15 mouse cellular contexts compared by ENCODE assay signal in the genomic region with DNA sequence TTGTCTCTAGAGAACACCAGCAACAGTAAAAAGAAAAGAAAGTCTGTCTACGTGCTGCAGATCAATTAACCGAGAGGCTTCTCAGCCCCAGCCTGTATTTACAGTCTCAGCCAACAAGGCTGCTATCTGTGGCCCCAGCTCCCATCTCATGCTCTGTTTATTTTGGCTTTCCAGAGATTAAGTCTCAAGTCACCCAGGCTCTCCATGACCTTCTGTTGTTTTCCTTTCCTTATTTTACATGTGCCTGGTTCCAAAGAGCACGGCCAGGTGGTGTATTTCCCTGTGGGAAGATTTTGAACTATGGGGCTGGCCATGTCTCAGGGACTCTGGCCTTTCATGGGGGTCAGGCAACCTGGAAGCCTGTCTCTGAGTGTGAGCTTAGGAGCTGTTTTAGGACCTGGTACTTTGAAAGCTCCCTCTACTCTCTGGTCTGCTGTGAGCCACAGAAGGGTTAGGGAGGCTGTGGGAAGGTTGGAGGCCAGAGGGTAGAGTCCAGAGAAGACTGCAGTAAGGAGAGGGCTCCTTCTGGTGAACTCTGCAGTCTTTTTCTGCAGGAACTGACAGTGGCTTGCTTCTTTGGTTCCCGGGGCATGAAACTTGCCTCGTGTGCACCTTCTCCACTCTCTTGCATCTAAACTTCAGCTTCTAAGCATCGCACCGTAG. TPM values are rescaled to one million over a fixed set of nuclear protein-coding genes. Genes with fewer than 3 reads are reported as not detected.
DNase-seq lines count a peak whose midpoint lies in the region; ATAC-seq and TF ChIP-seq lines count a peak whose summit lies in the region.
"Had no signal": no experiment of that assay in that cellular context is flagged by ENCODE, and none has a peak within 500 bp of the region (broad histone marks: within the 10 kb centered on the region; RNA-seq: fewer than 3 reads in every experiment).

No protein-coding gene starts in this region.

- TF ChIP-seq POLR2A in kidney, adult 2 months (IDR thresholded peaks at IDR 0.05; ENCODE audit: low read depth, low read length): no peak

- H3K36me3 ChIP-seq in kidney, adult 2 months (ENCODE audit: control insufficient read depth, insufficient read depth, low read length): no peaks in the 10 kb centered on the region
- H3K36me3 ChIP-seq in embryonic facial prominence, embryonic 10.5 days (replicated peaks): no peaks in the 10 kb centered on the region
- H3K36me3 ChIP-seq: neural tube, embryonic 12.5 days had no signal

- 54% methylated on average over 7 of the region's 7 CpGs for WGBS in kidney, adult 2 months
- WGBS in embryonic facial prominence, embryonic 10.5 days: 70% methylated on average over 7 of the region's 7 CpGs

- DNase-seq in kidney, adult 2 months: peak; percentile 16
- no peak for DNase-seq in kidney, postnatal 10 days
- DNase-seq in embryonic facial prominence, embryonic 10.5 days (ENCODE audit: low spot score): no peak
- peak; percentile 66 for DNase-seq in fibroblast of lung, adult 2 months (ENCODE audit: low read depth)
- no peak for DNase-seq in cerebellum, adult 11-12 months
- no peak for DNase-seq in layer of hippocampus, adult 8-10 months (ENCODE audit: low spot score in 2 of 2)
- DNase-seq: adrenal gland, postnatal 25 days; gastrocnemius, postnatal 10 days; left cerebral cortex, postnatal 4 days; lung, adult 18-20 months had no signal

- 0 out of 2 replicates have a peak, but pooled peaks cover 3% of the 10 kb centered on the region for H3K4me1 ChIP-seq in kidney, adult 2 months (ENCODE audit: control insufficient read depth, insufficient read depth, low read length)
- peaks cover 22% of the 10 kb centered on the region for H3K4me1 ChIP-seq in embryonic facial prominence, embryonic 10.5 days
- H3K4me1 ChIP-seq: neural tube, embryonic 12.5 days had no signal

- H3K27ac ChIP-seq in kidney, adult 2 months (ENCODE audit: insufficient read depth, low read depth, low read length): no peak overlapping the region
- H3K27ac ChIP-seq in embryonic facial prominence, embryonic 10.5 days (replicated peaks): peak overlapping the region; percentile 30; the same call in 1 of the 2 replicates
- H3K27ac ChIP-seq: forebrain, embryonic 13.5 days; neural tube, embryonic 12.5 days had no signal

- 0 out of 2 replicates have a peak, but pooled peaks have one; percentile 33 for ATAC-seq in megakaryocyte-erythroid progenitor cell, adult 5-6 weeks (replicated peaks; ENCODE audit: low FRiP score, low TSS enrichment, poor library complexity, severe bottlenecking)
- ATAC-seq: CD4-positive, CD25-positive, alpha-beta regulatory T cell, adult 4 months; forebrain, embryonic 13.5 days had no signal

- no peak for TF ChIP-seq CTCF in kidney, adult 2 months (conservative IDR thresholded peaks at IDR 0.05; ENCODE audit: insufficient read depth, insufficient read length, low read depth, low read length)

- H3K9me3 ChIP-seq in embryonic facial prominence, embryonic 10.5 days: no peaks in the 10 kb centered on the region
- H3K9me3 ChIP-seq: forebrain, embryonic 13.5 days; neural tube, embryonic 12.5 days had no signal

- no peak overlapping the region for H3K4me3 ChIP-seq in kidney, adult 2 months (ENCODE audit: insufficient read depth, low read depth, low read length)
- H3K4me3 ChIP-seq in embryonic facial prominence, embryonic 10.5 days: no peak overlapping the region
- H3K4me3 ChIP-seq: forebrain, embryonic 13.5 days; neural tube, embryonic 12.5 days had no signal

- H3K27me3 ChIP-seq in kidney, adult 2 months (replicated peaks; ENCODE audit: control insufficient read depth, insufficient read depth, low read length): no peaks in the 10 kb centered on the region
- no peaks in the 10 kb centered on the region for H3K27me3 ChIP-seq in embryonic facial prominence, embryonic 10.5 days (replicated peaks; ENCODE audit: low read depth, poor library complexity, severe bottlenecking)
- H3K27me3 ChIP-seq: forebrain, embryonic 13.5 days; neural tube, embryonic 12.5 days had no signal

RNA-seq across cellular contexts. Expression of gene Rnf141, which starts 7.4 kb away (rescaled TPM):
- polyA plus RNA-seq in kidney, adult 2 months (2012; rRNA removed): 11.4 and 19.3 TPM in 2 replicates
- 21.5 and 22.3 TPM in 2 replicates for polyA plus RNA-seq in embryonic facial prominence, embryonic 10.5 days (2016; fragmentation: Nextera tagmentation; extraction: Ambion mirVana)
- 42.5 and 67.4 TPM in 2 replicates for total RNA-seq in megakaryocyte-erythroid progenitor cell, adult 5-6 weeks (2014; fragmentation: Nextera tagmentation)
- total RNA-seq in megakaryocyte-erythroid progenitor cell, adult 5-6 weeks (2017): 37.1 and 54.9 TPM in 2 replicates
- 10 to 100 TPM; 72.8 to 92.5 (median 82.8) TPM for total RNA-seq in layer of hippocampus, adult 8-10 months (2022)

RNA-seq across cellular contexts. Expression of gene Lyve1, which starts 11.4 kb away (rescaled TPM):
- polyA plus RNA-seq in kidney, adult 2 months (2012; rRNA removed): 2.0 and 6.6 TPM in 2 replicates
- polyA plus RNA-seq in embryonic facial prominence, embryonic 10.5 days (2016; fragmentation: Nextera tagmentation; extraction: Ambion mirVana): 0.36 and 0.41 TPM in 2 replicates
- not detected in 2 replicates for total RNA-seq in megakaryocyte-erythroid progenitor cell, adult 5-6 weeks (2014; fragmentation: Nextera tagmentation)
- total RNA-seq in megakaryocyte-erythroid progenitor cell, adult 5-6 weeks (2017): not detected in 2 replicates
- total RNA-seq in layer of hippocampus, adult 8-10 months (2022): 1 to 10 TPM in 3 of 4 experiments, under 1 TPM in 1; 0.99 to 2.2 (median 1.6) TPM
- total RNA-seq: common myeloid progenitor, adult 5-6 weeks had no signal
- polyA plus RNA-seq: CD4-positive, CD25-positive, alpha-beta regulatory T cell, adult 4 months had no signal

Comparison
In these comparisons a context has a peak if more than half of its experiments do, and no peak if none do; other contexts are left out.
1. DNase-seq: peak in kidney, adult 2 months (single experiment) and fibroblast of lung, adult 2 months (single experiment); none in kidney, postnatal 10 days (single experiment), embryonic facial prominence, embryonic 10.5 days (single experiment), cerebellum, adult 11-12 months (single experiment) and layer of hippocampus, adult 8-10 months (0 of 2).